Mouse (Mus musculus) embryonic facial prominence, embryonic 15.5 days (tissue): Measurements from ENCODE around the gene Nod1. TPM values are rescaled to one million over a fixed set of nuclear protein-coding genes. Genes with fewer than 3 reads are reported as not detected.

Experiments
- ATAC-seq: fragments of 200-750 bp; cut with Nextera tagmentation; 2 replicates; pipeline ENCODE4 v1.8.0; 2017; ENCODE audit warnings: low read depth, moderate TSS enrichment; ENCODE audit not compliant: insufficient number of reproducible peaks, low FRiP score, low TSS enrichment
- H3K27ac ChIP-seq: fragments of 300-500 bp; sonication (generic); replicated peaks from 2 replicates; pipeline ENCODE4 v1.5.1; 2015; ENCODE audit warnings: mild to moderate bottlenecking, inconsistent platforms
- H3K27me3 ChIP-seq: fragments of 300-500 bp; sonication (generic); 2 replicates; pipeline ENCODE4 v1.6.1; 2015; ENCODE audit warnings: inconsistent platforms
- H3K36me3 ChIP-seq: fragments of 300-500 bp; sonication (generic); 2 replicates; pipeline ENCODE4 v1.6.1; 2015; ENCODE audit warnings: mild to moderate bottlenecking, inconsistent platforms
- H3K4me1 ChIP-seq: fragments of 300-500 bp; sonication (generic); 2 replicates; pipeline ENCODE4 v1.6.1; 2015; ENCODE audit warnings: inconsistent platforms
- H3K4me2 ChIP-seq: fragments of 300-500 bp; sonication (generic); replicated peaks from 2 replicates; pipeline ENCODE4 v1.6.1; 2015; ENCODE audit warnings: mild to moderate bottlenecking, inconsistent platforms
- H3K4me3 ChIP-seq: fragments of 300-500 bp; sonication (generic); replicated peaks from 2 replicates; pipeline ENCODE4 v1.5.1; 2015; ENCODE audit warnings: mild to moderate bottlenecking, inconsistent platforms
- H3K9ac ChIP-seq: fragments of 300-500 bp; sonication (generic); 2 replicates; pipeline ENCODE4 v1.6.1; 2015; ENCODE audit warnings: inconsistent platforms
- H3K9me3 ChIP-seq: fragments of 300-500 bp; sonication (generic); replicated peaks from 2 replicates; pipeline ENCODE4 v1.6.1; 2016; ENCODE audit warnings: inconsistent platforms
- WGBS: fragments of 180-500 bp; shearing (Covaris S2); methylation state at CpG from one replicate; pipeline ENCODE4 v1.1.7; 2015; 5-methylcytosine and 5-hydroxymethylcytosine counted together
- polyA plus RNA-seq: library from polyadenylated mRNA; unstranded; fragments of >200 nt; fragmentation: Nextera tagmentation; extraction: Ambion mirVana; gene quantifications from 2 replicates; pipeline ENCODE4 v1.2.1, GENCODE M21; 2015

Nod1 gene
- polyA plus RNA-seq, 1 experiment from 2014 or later = 10.6 TPM

DNA sequence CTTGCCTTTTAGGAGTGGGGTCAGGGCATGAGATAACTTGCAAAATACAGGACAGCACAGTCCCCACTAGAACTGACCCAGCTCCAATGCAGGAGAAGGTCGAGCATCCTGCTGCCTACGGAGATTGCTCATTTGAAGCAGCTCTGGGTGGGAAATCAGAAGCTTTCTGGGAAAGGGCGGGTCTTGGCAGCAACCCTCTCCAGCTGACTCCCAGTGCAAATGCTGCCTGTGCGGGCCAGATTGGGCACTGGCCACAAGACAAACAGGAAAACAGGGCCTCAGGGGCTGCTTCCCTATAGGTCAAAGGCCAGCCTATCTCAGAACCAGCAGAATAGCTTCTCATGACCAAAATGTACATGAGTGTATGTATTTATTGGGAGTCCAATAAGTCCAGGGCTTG lies 32.8 kb downstream of the Nod1 start:
- no peak overlapping the region for H3K4me2 ChIP-seq
- no peak overlapping the region for H3K9ac ChIP-seq
- peaks cover 18% of the 10 kb centered on the region for H3K27me3 ChIP-seq
- H3K27ac ChIP-seq = no peak overlapping the region
- no peak for ATAC-seq
- peaks cover 9% of the 10 kb centered on the region; the same call in 1 of the 2 replicates for H3K36me3 ChIP-seq
- peaks cover 11% of the 10 kb centered on the region; the same call in 1 of the 2 replicates for H3K4me1 ChIP-seq
- H3K9me3 ChIP-seq = no peaks in the 10 kb centered on the region
- no peak overlapping the region for H3K4me3 ChIP-seq
- 61% methylated on average over 4 of the region's 4 CpGs for WGBS

DNA sequence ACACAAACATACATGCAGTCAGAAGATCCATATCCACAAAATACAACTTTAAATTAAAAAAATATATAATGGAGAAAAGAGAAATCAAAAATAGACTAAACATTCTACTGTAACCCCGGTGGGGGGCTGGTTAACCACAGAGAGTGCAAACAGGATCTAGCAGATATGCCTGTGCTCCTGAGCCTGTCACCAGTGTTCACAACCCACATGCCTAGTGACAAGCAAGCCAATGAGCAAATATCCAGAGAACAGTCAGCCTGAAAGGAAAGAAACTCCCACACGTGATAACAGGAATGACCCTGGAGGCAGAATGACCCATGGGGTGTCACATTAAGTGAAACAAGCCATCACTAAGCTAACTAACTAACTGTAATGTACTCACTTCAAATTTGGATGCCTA lies 35.9 kb downstream of the Nod1 start:
- 53% methylated on average over 2 of the region's 2 CpGs for WGBS
- H3K36me3 ChIP-seq = 0 out of 2 replicates have a peak, but pooled peaks cover 7% of the 10 kb centered on the region
- no peak overlapping the region for H3K4me2 ChIP-seq
- no peaks in the 10 kb centered on the region for H3K4me1 ChIP-seq
- H3K9ac ChIP-seq = no peak overlapping the region
- no peak overlapping the region for H3K27ac ChIP-seq
- no peaks in the 10 kb centered on the region for H3K9me3 ChIP-seq
- no peak for ATAC-seq
- no peaks in the 10 kb centered on the region for H3K27me3 ChIP-seq
- H3K4me3 ChIP-seq = no peak overlapping the region

DNA sequence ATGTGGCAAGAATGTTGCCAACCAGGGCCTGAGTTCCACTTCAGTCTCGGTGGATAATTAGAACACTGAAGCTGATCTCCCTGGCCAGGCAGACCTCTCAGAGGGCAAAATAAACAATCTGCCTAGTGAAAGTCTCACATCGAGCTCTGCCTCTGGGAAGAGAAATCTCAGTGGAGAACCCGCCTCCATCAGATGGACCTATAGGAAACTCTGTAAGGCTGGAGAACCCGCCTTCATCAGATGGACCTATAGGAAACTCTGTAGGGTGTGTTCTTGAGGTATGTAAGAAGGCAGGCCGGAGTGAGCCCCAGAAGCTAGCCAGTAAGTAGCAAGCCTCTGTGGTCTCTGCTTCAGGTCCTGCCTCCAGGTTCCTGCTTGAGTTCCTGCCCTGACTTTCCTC lies 37.5 kb downstream of the Nod1 start:
- WGBS = 70% methylated on average over 5 of the region's 5 CpGs
- Histone ChIP-seq H3K4me1 (no peaks in the 10 kb centered on the region), H3K27me3 (no peaks in the 10 kb centered on the region), H3K9me3 (no peaks in the 10 kb centered on the region), H3K4me2 (no peak overlapping the region), H3K9ac (no peak overlapping the region), H3K27ac (no peak overlapping the region), H3K4me3 (no peak overlapping the region), H3K36me3 (0 out of 2 replicates have a peak, but pooled peaks cover 7% of the 10 kb centered on the region)
- ATAC-seq = no peak

GRCm38 (mm10) chr6:54934313-54934712 lies 38.1 kb downstream of the Nod1 start:
- H3K4me2 ChIP-seq = no peak overlapping the region
- no peak overlapping the region for H3K27ac ChIP-seq
- H3K36me3 ChIP-seq = 0 out of 2 replicates have a peak, but pooled peaks cover 7% of the 10 kb centered on the region
- H3K4me3 ChIP-seq = no peak overlapping the region
- no peaks in the 10 kb centered on the region for H3K27me3 ChIP-seq
- 82% methylated on average over 8 of the region's 8 CpGs for WGBS
- no peak overlapping the region for H3K9ac ChIP-seq
- no peaks in the 10 kb centered on the region for H3K4me1 ChIP-seq
- no peaks in the 10 kb centered on the region for H3K9me3 ChIP-seq
- no peak for ATAC-seq

DNA sequence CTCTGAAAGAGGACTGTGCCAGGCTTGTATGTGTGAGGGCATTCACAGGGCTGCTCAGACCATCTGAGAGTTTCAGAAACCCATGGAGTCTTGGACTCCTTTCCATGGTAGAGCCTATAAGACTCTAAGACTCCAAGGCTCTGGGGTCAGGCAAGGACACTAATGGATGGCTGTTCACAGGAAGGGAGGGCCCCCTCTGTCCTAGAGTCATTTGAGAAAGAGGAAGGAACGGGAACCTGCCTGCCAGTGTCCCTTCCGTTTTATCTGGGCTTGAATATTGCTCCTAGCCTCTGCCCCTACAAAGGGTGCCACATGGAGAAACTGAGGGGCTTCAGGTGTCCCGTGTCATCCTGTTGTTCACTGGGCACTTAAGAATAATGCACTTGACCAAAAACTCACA lies 38.5 kb downstream of the Nod1 start:
- Histone ChIP-seq H3K9ac (no peak overlapping the region), H3K27ac (no peak overlapping the region), H3K27me3 (no peaks in the 10 kb centered on the region), H3K4me2 (no peak overlapping the region), H3K9me3 (no peaks in the 10 kb centered on the region), H3K4me1 (no peaks in the 10 kb centered on the region), H3K4me3 (no peak overlapping the region), H3K36me3 (0 out of 2 replicates have a peak, but pooled peaks cover 7% of the 10 kb centered on the region)
- WGBS = 72% methylated on average over 3 of the region's 3 CpGs
- no peak for ATAC-seq

DNA sequence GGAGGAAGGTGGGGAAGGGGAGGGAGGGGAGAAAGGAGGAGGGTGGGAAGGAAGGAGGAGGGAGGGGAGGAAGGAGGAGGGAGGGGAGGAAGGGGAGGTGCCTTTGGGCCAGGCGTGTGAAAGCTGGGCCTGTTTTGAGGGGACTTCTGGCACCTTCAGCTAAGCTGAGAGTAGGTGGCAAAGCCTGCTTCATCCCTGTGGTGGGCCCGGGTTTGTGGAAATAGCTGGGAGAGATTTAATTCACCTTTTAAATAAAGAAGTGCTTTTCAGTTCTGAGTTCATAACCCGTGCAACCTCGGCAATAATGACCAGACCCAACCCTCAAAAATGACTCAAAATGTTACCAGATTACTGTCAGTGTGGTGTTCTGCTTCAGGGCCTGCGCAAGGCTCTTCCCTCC lies 39.2 kb downstream of the Nod1 start:
- no peak overlapping the region for H3K9ac ChIP-seq
- no peaks in the 10 kb centered on the region for H3K9me3 ChIP-seq
- H3K27me3 ChIP-seq = no peaks in the 10 kb centered on the region
- ATAC-seq = no peak
- H3K27ac ChIP-seq = no peak overlapping the region
- H3K4me1 ChIP-seq = no peaks in the 10 kb centered on the region
- H3K4me2 ChIP-seq = no peak overlapping the region
- WGBS = 64% methylated on average over 5 of the region's 5 CpGs
- 0 out of 2 replicates have a peak, but pooled peaks cover 7% of the 10 kb centered on the region for H3K36me3 ChIP-seq
- H3K4me3 ChIP-seq = no peak overlapping the region

DNA sequence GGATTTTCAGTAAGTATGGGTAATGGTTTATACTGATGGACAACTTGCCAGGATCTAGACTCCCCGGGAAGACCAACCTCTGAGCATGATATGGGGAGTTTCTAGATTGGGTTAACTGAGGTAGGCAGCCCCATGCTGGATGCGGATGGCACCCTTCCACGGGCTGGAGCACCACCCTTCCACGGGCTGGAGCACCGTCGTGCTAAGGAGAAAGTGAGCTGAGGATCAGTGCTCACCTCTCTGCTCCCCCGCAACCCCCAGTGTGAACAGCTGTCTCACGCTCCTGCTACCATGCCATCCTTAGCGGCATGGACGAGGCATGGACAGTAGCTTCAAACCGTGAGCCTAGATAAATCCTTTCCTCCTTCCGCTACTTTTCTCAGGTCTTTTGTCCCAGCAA lies 39.9 kb downstream of the Nod1 start:
- no peaks in the 10 kb centered on the region for H3K27me3 ChIP-seq
- H3K27ac ChIP-seq = no peak overlapping the region
- no peak overlapping the region for H3K9ac ChIP-seq
- H3K9me3 ChIP-seq = no peaks in the 10 kb centered on the region
- WGBS = 88% methylated on average over 12 of the region's 12 CpGs
- ATAC-seq = no peak
- H3K4me3 ChIP-seq = no peak overlapping the region
- H3K4me1 ChIP-seq = no peaks in the 10 kb centered on the region
- H3K36me3 ChIP-seq = 0 out of 2 replicates have a peak, but pooled peaks cover 7% of the 10 kb centered on the region
- no peak overlapping the region for H3K4me2 ChIP-seq

DNA sequence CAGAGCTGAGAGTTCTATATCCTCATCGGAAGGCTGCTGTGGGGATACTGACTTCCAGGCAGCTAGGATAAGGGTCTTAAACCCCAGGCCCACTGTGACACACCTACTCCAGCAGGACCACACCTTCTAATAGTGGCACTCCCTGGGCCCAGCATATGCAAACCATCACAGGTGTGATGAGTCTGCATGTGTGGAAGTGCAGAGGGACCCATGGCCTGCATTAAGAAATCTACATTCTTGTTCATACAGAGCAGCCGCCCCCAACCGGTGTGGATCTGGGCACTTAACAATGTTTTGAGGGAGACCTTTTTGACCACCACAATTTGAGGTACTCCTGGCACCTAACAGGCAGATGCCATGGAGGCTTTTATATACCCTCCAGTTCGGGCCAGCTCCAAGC lies 40.8 kb downstream of the Nod1 start:
- Histone ChIP-seq H3K27me3 (no peaks in the 10 kb centered on the region), H3K27ac (no peak overlapping the region), H3K9me3 (no peaks in the 10 kb centered on the region), H3K4me3 (no peak overlapping the region), H3K9ac (no peak overlapping the region), H3K4me1 (no peaks in the 10 kb centered on the region), H3K36me3 (peaks cover 7% of the 10 kb centered on the region; the same call in 1 of the 2 replicates), H3K4me2 (no peak overlapping the region)
- 94% methylated on average over 4 of the region's 4 CpGs for WGBS
- ATAC-seq = no peak

DNA sequence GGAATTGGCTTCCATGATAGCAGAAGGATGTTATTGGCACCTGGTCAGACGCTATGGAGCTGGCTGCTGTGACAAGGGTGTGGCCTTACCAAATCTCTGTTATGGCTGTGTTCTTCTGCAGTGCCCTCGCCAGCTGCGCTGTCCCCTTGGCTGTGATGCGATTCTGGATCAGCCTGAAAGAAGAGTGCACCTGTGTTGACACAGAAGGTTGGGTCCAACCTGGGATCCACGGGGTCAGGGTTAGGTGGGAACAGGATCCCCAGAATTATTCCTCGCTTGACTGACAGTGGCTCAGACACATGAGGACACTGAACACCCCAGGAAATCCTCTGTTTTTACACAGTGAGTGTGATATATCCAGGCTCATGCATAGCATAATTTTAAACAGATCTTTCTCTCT lies 44.5 kb downstream of the Nod1 start:
- no peaks in the 10 kb centered on the region; the same call in 1 of the 2 replicates for H3K36me3 ChIP-seq
- H3K9ac ChIP-seq = no peak overlapping the region
- no peak for ATAC-seq
- no peak overlapping the region for H3K4me2 ChIP-seq
- H3K27me3 ChIP-seq = no peaks in the 10 kb centered on the region
- H3K27ac ChIP-seq = no peak overlapping the region
- WGBS = 80% methylated on average over 6 of the region's 6 CpGs
- H3K4me3 ChIP-seq = no peak overlapping the region
- no peaks in the 10 kb centered on the region for H3K4me1 ChIP-seq
- no peaks in the 10 kb centered on the region for H3K9me3 ChIP-seq

GRCm38 (mm10) chr6:54926899-54927298 lies 45.5 kb downstream of the Nod1 start:
- Histone ChIP-seq H3K36me3 (no peaks in the 10 kb centered on the region; the same call in 1 of the 2 replicates), H3K9ac (no peak overlapping the region), H3K9me3 (no peaks in the 10 kb centered on the region), H3K27ac (no peak overlapping the region), H3K4me2 (no peak overlapping the region), H3K4me1 (no peaks in the 10 kb centered on the region), H3K4me3 (no peak overlapping the region), H3K27me3 (no peaks in the 10 kb centered on the region)
- no peak for ATAC-seq
- 68% methylated on average over 2 of the region's 2 CpGs for WGBS

- 62% methylated on average over 7 of the region's 7 CpGs for WGBS
- Histone ChIP-seq H3K4me3 (no peak overlapping the region), H3K27ac (no peak overlapping the region), H3K27me3 (no peaks in the 10 kb centered on the region), H3K4me2 (no peak overlapping the region), H3K36me3 (no peaks in the 10 kb centered on the region; the same call in 1 of the 2 replicates), H3K9me3 (no peaks in the 10 kb centered on the region), H3K9ac (no peak overlapping the region), H3K4me1 (no peaks in the 10 kb centered on the region)
- ATAC-seq = no peak
Observed at GRCm38 (mm10) chr6:54925736-54926440, 46.5 kb downstream of the Nod1 start.

- Histone ChIP-seq H3K4me3 (no peak overlapping the region), H3K36me3 (no peaks in the 10 kb centered on the region; the same call in 1 of the 2 replicates), H3K4me1 (no peaks in the 10 kb centered on the region), H3K27me3 (no peaks in the 10 kb centered on the region), H3K9ac (no peak overlapping the region), H3K4me2 (no peak overlapping the region), H3K27ac (no peak overlapping the region), H3K9me3 (no peaks in the 10 kb centered on the region)
- WGBS = 92% methylated on average over 16 of the region's 16 CpGs
- no peak for ATAC-seq
Observed at GRCm38 (mm10) chr6:54924538-54924937, 47.9 kb downstream of the Nod1 start.
